Mouse (Mus musculus) layer of hippocampus, adult 2 months (tissue): ENCODE data around the gene Hormad1. TPM values are rescaled to one million over a fixed set of nuclear protein-coding genes. Genes with fewer than 3 reads are reported as not detected.
A peak's percentile ranks its signal among the peaks of the same experiment; 100 is the strongest.

Experiments
- DNase-seq, 2 experiments: peaks; one replicate each; pipeline ENCODE4 v3.0.0; 2022; ENCODE audit warnings: low spot score in 2 of 2
- H3K27ac ChIP-seq: fragments of 200-600 bp; 2 replicates; pipeline ENCODE4 v1.8.1; 2022
- H3K4me3 ChIP-seq: fragments of 200-600 bp; 2 replicates; pipeline ENCODE4 v1.8.1; 2022; ENCODE audit warnings: mild to moderate bottlenecking
- CTCF ChIP-seq: fragments of 200-600 bp; conservative IDR thresholded peaks from 2 replicates; pipeline ENCODE4 v1.8.1; 2022; ENCODE audit warnings: antibody characterized with exemption, mild to moderate bottlenecking, moderate library complexity
- long read RNA-seq, 2 experiments: library from polyadenylated mRNA; stranded (forward); transcript quantifications; one replicate each; pipeline ENCODE4 v2.0.0; 2021; ENCODE audit warnings: borderline mapping rate in 2 of 2
- total RNA-seq, 2 experiments: library from RNA; stranded (reverse); gene quantifications; 2 replicates each; pipeline ENCODE4 v1.2.3; 2021

Gene Hormad1
- not detected for total RNA-seq
- long read RNA-seq, experiment 1, partial matches to known transcripts: 0 of 1 reads
- long read RNA-seq, experiment 1, other reads (novel, unspliced or antisense): 1 of 1 reads
- long read RNA-seq, experiment 2: 0 reads

DNA sequence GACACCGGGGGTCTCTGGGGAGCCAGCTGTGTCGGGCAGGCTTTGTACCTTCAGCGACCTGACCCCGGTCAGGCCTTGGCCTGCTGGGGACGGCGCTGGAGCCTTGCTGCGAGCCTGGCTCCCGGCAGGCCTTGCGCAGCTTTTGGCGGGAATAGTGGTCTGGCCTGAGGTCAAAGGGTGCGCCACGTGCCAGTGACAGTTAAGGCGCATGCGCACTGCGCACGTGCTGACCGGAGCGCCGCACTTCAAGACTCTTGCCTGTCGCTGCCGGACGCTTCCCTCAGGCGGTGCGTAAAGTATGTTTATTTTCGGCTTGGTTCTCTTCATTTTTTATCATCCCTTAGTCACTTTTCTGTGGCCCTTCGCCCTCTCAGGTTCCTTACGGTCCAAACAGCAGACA is at the start of gene Hormad1:
Gene Hormad1, plus strand, starts transcription at position 241 of the 400 bp plus-strand sequence.
- no peak for DNase-seq
- Histone ChIP-seq H3K4me3 (no peak within 1 kb of the TSS), H3K27ac (no peak within 1 kb of the TSS)
- no peak for TF ChIP-seq CTCF

DNA sequence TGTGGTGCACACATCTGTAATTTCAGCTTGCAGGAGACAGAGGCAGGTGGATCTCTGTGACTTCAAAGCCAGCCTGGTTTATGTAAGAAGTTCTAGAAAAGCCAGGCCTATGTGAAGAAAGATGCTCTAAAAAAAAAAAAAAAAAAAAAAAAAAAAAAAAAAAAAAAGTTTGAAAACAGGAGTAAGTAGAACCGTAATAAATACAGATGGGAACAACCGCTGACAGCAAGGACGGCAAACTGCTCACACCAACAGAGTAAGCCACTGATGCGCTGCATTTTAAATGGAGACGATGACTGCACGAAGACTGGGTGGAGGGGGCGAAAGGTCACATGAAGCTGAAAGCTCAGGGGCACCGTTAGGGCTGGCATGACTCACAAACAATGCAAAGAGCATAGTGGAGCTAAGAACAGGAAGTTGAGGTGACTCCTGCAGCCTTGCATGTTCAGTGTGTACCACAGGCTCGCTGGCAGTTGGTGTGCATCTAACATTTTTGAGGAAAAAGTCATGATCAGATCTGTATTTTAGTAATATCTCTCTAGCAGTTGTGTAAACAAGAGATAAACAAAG is 47.8 kb upstream of the Hormad1 start:
- no peak for DNase-seq
- TF ChIP-seq CTCF: no peak
- Histone ChIP-seq H3K4me3 (no peak overlapping the region), H3K27ac (no peak overlapping the region)

DNA sequence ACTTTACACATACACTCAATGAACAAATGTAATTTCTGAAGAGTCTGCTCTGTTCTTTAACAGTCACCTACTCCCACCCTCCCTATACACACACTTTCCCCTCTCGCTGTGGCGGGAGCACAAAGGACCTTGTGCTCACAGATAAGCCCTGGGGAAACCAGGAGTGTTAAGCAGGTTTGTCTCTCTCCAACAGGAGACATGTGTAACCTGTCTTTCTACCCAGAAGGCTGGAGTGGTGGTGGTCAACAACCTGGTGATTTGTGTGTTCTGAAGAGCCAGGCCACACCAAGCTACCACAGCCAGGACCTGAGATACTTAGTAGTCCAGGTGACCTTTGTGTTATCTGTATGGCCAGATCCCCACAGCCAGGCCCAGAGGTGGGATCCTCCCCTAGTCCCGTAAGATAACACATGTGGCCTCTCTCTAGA is 42.8 kb upstream of the Hormad1 start:
- Histone ChIP-seq H3K4me3 (no peak overlapping the region), H3K27ac (no peak overlapping the region)
- DNase-seq: no peak
- TF ChIP-seq CTCF: no peak

DNA sequence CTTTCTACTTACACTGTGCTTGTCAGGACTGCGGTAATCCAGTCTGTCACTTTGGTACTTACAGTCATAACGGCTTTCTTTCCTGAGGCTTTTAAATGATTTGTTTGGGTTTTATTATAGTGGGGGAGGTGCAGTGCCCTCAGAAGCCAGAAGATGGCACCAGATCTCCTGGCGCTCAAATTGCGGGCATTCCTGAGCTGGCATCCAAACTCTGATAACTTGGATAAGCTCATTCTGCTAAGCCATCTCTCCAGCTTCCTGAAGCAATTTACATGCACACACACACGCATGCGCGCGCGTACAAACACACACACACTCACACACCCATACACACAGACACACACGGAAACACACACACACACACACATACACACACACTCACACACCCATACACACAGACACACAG is 42.0 kb upstream of the Hormad1 start:
- H3K27ac ChIP-seq: peak overlapping the region; percentile 54
- peak; percentile 78 to 81 for DNase-seq
- H3K4me3 ChIP-seq: no peak overlapping the region
- peak; percentile 89 for TF ChIP-seq CTCF

DNA sequence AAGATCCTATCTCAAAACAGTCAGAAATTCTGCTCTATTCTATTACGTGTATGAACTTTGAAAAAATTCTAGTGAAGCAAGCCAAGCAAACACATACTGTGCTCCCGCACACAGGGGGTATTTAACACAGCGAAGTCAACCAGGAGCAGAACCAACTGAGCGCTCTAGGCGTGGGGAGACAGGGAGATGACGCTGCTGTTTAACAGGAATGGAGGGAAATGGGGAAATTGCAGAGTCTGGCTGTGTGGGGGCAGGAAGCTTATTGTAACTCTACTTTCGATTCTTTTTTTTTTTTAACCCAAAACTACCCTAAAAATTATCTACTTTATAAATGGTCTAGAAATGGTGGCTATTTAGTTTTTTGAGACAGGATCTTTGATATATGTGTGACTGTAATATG is 40.6 kb upstream of the Hormad1 start:
- DNase-seq: no peak

DNA sequence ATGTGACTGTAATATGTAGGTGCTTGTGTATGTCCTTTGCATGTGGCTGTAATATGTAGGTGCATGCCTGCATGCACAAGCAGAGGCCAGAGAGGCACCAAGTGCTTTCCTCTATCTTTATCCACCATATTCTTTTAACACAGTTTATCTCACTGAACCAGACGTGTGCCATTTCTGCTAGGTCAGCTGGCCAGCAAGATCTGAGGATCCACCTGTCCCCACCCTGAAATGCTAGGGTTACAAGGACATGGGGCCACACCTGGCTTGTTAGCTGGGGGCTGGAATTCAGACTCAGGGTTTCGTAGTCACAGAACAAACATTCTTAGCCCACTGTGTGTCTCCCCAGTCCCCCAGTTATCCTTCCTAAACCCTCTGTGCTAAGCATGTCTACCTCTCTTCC is 40.2 kb upstream of the Hormad1 start:
- Histone ChIP-seq H3K4me3 (no peak overlapping the region), H3K27ac (no peak overlapping the region)
- no peak for TF ChIP-seq CTCF
- no peak for DNase-seq

More for the DNA sequence above, 40.6 kb upstream of the Hormad1 start:
- Histone ChIP-seq H3K27ac (no peak overlapping the region), H3K4me3 (no peak overlapping the region)
- TF ChIP-seq CTCF: no peak

DNA sequence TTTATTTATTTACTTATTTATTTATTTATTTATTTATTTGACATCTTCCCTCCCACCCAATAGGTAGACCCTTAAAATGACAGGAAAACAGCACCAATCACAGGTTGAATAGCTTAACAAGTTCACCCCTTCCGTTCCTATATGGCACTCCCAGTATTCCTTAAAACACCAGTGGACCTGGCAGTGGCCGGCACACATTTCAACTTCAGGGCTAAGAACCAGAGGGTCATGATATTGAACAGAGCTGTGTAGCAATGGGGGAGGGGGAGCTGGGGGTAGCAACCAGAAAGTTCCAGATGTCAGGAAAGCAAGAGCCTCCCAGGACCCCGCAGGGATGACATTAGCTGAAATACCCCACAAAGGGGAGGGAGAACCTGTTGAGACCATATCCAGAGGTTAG is 39.4 kb upstream of the Hormad1 start:
- no peak for DNase-seq
- no peak for TF ChIP-seq CTCF
- Histone ChIP-seq H3K27ac (no peak overlapping the region), H3K4me3 (no peak overlapping the region)

DNA sequence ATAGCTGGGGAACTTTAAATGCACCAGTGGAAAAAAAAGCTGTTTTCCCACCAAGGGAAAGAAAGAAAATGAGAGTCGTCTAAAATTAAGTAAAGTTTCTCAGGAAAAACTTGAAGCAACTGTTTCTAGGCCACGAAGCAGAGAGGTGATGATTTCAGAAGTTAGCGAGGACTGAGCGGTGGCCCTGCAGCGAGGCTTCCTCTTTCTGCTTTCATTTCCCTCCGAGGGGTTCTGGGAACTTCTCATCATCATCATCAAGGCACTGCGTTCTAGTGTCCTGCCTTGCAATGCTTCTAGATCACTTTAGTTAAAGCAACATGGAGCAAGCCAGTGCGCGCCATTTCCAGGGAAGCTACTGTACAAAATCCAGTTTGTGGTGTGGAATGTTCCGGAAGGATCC is 38.3 kb upstream of the Hormad1 start:
- no peak for DNase-seq
- TF ChIP-seq CTCF: no peak
- Histone ChIP-seq H3K27ac (peak overlapping the region; percentile 53; the same call in 1 of the 2 replicates), H3K4me3 (no peak overlapping the region)

DNA sequence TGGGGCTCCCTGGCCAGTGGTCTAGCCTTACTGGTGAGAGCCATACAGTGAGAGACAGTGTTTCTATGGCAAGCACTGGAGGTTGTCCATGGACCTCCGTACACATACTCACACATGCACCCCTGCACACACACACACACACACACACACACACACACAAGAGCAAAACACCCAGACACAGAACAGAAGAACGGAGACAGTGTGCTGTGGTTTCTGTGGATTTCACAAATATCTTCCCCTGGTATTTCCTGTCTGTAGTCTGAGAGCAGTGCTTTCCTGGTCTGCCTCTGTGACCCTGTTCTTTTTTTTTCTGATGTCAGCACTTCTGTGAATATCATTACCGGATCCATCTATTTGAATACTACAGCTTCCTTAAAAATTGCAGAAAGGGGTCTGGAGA is 35.8 kb upstream of the Hormad1 start:
- H3K4me3 ChIP-seq: no peak overlapping the region
- no peak for DNase-seq
- H3K27ac ChIP-seq: no peak overlapping the region
- TF ChIP-seq CTCF: no peak

DNA sequence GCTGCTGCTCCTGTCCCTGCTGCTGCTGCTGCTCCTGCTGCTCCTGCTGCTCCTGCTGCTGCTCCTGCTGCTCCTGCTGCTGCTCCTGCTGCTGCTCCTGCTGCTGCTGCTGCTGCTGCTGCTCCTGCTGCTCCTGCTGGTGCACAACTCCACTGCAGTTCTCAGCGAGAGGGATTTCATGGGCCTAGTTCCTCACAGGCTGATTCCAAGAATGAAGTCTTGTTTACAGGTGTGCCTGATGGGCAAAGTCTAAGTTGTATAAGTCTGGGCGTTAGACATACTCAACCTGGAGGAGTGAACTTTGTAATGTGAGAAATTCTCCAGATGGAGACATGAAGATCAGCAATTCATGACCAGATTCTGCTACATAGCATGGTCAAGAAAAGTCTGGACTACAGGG is 34.8 kb upstream of the Hormad1 start:
- no peak for DNase-seq
- no peak for TF ChIP-seq CTCF
- Histone ChIP-seq H3K4me3 (no peak overlapping the region), H3K27ac (no peak overlapping the region)

DNA sequence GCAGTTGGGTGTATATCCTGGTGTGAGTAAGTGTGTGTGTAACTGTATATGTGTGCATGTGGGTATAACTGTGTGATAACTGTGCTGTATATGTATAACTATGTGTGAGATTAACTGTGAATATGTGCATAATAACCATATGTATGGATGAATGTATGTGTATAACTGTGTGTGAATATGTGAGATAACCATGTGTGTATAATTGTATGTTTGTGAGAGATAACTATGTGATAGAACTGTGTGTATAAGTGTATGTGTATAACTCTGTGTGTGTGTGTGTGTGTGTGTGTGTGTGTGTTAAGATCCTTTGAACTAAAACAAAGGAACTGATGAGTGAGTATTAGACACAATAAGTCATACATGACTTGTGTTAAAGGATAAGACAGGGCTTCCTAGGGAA is 33.4 kb upstream of the Hormad1 start:
- H3K4me3 ChIP-seq: no peak overlapping the region
- TF ChIP-seq CTCF: no peak

DNA sequence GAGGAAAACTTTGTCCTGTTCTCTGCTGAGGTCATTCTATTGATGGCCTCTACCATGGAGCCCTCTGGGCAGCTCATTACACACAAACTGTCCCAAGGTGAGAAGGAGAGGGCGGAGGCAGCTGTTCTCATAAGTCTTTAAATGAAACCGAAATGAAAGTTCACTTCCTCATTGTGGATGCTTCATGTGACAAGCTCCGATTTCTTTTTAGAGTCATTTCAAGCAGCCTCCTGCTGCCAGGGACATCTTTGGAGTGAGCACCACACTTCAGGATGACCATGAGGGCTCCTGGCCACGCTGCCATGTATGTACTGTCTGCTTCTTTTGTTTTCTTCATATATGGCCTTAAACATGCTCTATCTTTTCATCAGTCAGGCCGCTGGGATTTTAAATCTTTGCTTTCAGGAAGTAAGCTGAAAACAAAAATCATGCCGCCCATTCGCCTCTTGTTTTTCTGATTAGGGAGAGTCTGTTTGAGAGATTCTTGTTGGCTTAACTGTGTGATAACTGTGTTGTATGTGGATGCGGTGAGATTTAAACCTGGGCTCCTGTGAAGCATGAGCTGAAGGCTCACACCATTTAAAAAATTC is 32.8 kb upstream of the Hormad1 start, which contains the start of gene Ctss:
Gene Ctss, plus strand, starts transcription at position 165 of the 590 bp plus-strand sequence.
- no peak for TF ChIP-seq CTCF
- Histone ChIP-seq H3K4me3 (no peak within 1 kb of the TSS; the same call in 1 of the 2 replicates), H3K27ac (peak within 1 kb of the TSS; percentile 43; the same call in 1 of the 2 replicates)
- no peak for DNase-seq

More for the DNA sequence above, 33.4 kb upstream of the Hormad1 start:
- no peak overlapping the region for H3K27ac ChIP-seq
- no peak for DNase-seq

DNA sequence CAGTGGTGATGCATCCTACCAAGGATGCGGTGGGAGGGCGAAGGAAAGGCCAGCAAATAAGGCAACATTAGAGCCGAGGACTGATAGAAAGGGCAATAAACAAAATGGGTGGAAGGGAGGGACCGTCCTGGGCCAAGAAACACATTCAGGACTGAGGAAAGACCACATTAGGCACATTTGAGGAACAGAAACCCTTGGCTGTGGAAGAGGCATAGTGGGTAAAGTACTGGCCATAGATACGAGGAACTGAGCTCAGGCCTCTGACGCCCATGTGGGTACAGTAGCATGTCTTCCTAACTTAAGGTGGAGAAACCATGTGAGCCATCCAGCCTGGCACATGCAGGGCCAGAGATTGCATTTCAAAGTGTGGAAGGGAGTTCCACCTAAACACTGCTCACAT is 29.7 kb upstream of the Hormad1 start:
- no peak for DNase-seq
- no peak for TF ChIP-seq CTCF

DNA sequence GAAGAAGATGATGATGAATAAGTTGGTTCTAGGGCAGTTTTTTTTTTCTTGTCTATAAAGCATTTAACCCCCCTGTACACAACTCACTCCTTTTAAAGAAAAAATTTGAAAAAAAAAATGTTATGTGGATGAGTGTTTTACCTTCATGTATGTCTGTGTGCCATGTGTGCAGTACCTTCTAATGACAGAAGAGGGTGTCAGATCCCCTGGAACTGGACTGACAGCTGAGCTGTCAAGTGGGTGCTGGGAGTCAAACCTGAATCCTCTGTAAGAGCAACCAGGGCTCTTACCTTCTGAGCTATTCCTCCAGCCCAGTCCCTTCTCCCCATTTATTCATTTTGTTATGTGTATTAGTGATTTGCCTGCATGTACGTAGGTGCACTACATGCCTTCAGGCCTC is 28.5 kb upstream of the Hormad1 start:
- no peak for DNase-seq
- TF ChIP-seq CTCF: peak; percentile 17; the same call in 1 of the 2 replicates
- no peak overlapping the region for H3K27ac ChIP-seq
- H3K4me3 ChIP-seq: no peak overlapping the region

More for the DNA sequence above, 29.7 kb upstream of the Hormad1 start:
- Histone ChIP-seq H3K4me3 (no peak overlapping the region), H3K27ac (no peak overlapping the region)
